Mouse (Mus musculus) intestine, embryonic 16.5 days (tissue): ENCODE results near the gene Siah2. TPM values are rescaled to one million over a fixed set of nuclear protein-coding genes. Genes with fewer than 3 reads are reported as not detected.
A peak's percentile ranks its signal among the peaks of the same experiment; 100 is the strongest.

Source experiments
- ATAC-seq: fragments of 200-750 bp; cut with Nextera tagmentation; 2 replicates; pipeline ENCODE4 v1.8.0; 2017; ENCODE audit warnings: moderate TSS enrichment, moderate library complexity
- H3K27ac ChIP-seq: fragments of 300-500 bp; sonication (generic); 2 replicates; pipeline ENCODE4 v1.5.1; 2014; ENCODE audit warnings: mild to moderate bottlenecking, low read length
- H3K27me3 ChIP-seq: fragments of 300-500 bp; sonication (generic); replicated peaks from 2 replicates; pipeline ENCODE4 v1.6.1; 2014; ENCODE audit warnings: low read length, control low read depth, mixed read lengths; ENCODE audit not compliant: control insufficient read depth, insufficient read depth
- H3K36me3 ChIP-seq: fragments of 300-500 bp; sonication (generic); 2 replicates; pipeline ENCODE4 v1.6.1; 2014; ENCODE audit warnings: low read length, control low read depth; ENCODE audit not compliant: control insufficient read depth, insufficient read depth
- H3K4me1 ChIP-seq: fragments of 300-500 bp; sonication (generic); 2 replicates; pipeline ENCODE4 v1.6.1; 2014; ENCODE audit warnings: low read length, control low read depth, mixed read lengths; ENCODE audit not compliant: control insufficient read depth, insufficient read depth
- H3K4me2 ChIP-seq: fragments of 300-500 bp; sonication (generic); 2 replicates; pipeline ENCODE4 v1.6.1; 2014; ENCODE audit warnings: low read depth, low read length, control low read depth
- H3K4me3 ChIP-seq: fragments of 300-500 bp; sonication (generic); 2 replicates; pipeline ENCODE4 v1.5.1; 2014; ENCODE audit warnings: mild to moderate bottlenecking, low read length
- H3K9ac ChIP-seq: fragments of 300-500 bp; sonication (generic); 2 replicates; pipeline ENCODE4 v1.6.1; 2014; ENCODE audit warnings: low read depth, low read length
- H3K9me3 ChIP-seq: fragments of 300-500 bp; sonication (generic); 2 replicates; pipeline ENCODE4 v1.6.1; 2016; ENCODE audit warnings: low read length, control low read depth; ENCODE audit not compliant: control insufficient read depth
- WGBS: fragments of 180-500 bp; shearing (Covaris S2); extraction: QIAGEN DNeasy Blood & Tissue Kit; methylation state at CpG from one replicate; pipeline ENCODE4 v1.1.7; 2014; 5-methylcytosine and 5-hydroxymethylcytosine counted together
- polyA plus RNA-seq: library from polyadenylated mRNA; unstranded; fragments of >200 nt; fragmentation: Nextera tagmentation; extraction: Ambion mirVana; gene quantifications from 2 replicates; pipeline ENCODE4 v1.2.1, GENCODE M21; 2015

Gene Siah2
- polyA plus RNA-seq, 1 experiment from 2014 or later = 1.9 TPM

DNA sequence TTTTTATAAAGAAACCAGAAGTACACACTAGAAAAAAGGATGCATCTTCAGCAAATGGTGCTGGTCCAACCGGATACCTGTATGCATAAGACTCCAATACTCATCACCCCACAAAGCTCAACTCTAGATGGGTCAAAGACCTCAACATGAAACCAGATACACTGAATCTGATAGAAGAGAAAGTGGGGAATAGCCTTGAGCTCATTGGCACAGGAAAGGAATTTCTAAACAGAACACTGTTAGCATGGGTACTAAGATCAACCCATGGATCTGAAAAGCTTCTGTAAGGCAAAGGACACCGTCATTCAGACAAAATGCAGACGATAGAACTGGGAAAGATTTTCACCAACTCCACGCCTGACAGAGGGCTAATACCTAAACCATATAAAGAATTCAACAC lies 3.6 kb downstream of the Siah2 start:
- Histone ChIP-seq H3K4me1 (peaks cover 15% of the 10 kb centered on the region), H3K27me3 (no peaks in the 10 kb centered on the region), H3K4me2 (no peak overlapping the region), H3K4me3 (no peak overlapping the region), H3K9ac (no peak overlapping the region), H3K36me3 (no peaks in the 10 kb centered on the region), H3K27ac (no peak overlapping the region), H3K9me3 (no peaks in the 10 kb centered on the region)
- ATAC-seq = no peak
- 93% methylated on average over 4 of the region's 4 CpGs for WGBS

DNA sequence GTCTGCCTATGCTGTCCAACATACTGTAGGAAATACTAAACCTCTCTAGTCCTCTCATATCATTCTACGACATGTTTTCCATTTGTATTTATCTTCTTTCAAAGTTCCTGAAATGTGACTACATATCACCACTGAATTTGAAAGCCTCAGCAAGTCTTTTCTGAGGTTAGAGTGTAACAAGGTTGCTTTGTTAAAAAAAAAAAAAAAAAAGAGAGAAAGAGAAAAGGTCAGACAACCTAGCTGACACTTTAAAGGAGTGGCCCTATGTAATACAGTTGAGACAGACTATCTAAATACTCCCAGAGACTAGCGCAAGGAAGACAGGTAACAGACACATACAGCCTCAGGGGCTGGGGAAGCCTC lies 5.3 kb downstream of the Siah2 start:
- 56% methylated on average over 2 of the region's 2 CpGs for WGBS
- H3K9ac ChIP-seq = no peak overlapping the region

DNA sequence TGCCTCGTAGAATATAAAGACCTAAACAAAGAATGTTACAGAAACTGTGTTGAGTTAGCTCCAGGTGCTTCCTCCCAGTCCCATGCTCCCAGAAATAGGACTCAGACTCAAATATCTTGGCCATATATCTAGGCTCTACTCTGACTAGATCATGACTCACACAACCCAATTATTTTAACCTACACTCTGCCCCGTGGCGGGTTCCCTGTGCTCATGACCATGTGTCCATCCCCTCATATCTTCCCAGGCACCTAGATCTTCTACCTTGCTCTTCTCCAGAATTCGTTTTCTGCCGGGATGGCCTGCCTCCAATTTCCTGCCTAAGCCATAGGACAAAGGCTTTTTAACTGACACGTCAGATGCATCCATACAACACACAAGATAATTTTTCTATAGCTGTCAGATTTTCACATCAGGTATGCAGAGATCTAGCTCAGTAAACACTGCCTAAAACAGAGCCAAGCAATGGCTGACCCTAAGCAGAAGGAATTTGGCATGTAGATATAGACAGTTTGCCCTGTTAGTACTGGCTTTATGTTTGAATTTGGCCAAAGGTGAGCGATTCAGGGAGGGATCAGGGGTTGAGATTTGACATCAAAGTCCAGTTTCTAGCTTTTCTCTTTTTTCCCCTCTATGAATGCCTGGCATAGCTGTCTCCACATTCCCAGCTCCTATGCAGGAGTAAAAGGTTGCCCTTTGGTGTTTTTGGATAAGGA lies 5.8 kb downstream of the Siah2 start:
- peaks cover 25% of the 10 kb centered on the region for H3K4me1 ChIP-seq

More for the DNA sequence above, 5.3 kb downstream of the Siah2 start:
- Histone ChIP-seq H3K27me3 (no peaks in the 10 kb centered on the region), H3K36me3 (no peaks in the 10 kb centered on the region), H3K4me2 (no peak overlapping the region), H3K9me3 (no peaks in the 10 kb centered on the region), H3K4me1 (peaks cover 23% of the 10 kb centered on the region), H3K4me3 (no peak overlapping the region), H3K27ac (no peak overlapping the region)
- ATAC-seq = no peak

DNA sequence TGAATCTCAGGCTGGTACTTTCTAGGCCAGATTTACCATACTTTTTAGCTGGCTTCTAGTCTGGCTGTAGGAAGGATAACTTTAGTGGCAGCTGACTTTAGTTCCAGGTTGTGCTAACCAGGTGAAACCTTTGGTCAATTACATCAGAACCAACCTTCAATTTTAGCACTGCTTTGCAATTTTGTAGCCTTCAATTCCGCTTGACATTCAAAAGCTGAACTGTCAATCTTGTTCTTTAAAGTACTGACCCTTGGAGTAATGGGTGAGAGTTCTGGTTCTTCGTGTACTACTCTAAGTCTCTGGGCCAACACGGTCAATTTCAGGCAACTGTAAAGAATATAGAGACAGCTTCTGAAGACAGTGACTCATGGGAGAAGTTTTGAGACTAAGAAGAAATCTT lies 6.8 kb downstream of the Siah2 start:
- 91% methylated on average over 3 of the region's 3 CpGs for WGBS
- Histone ChIP-seq H3K36me3 (no peaks in the 10 kb centered on the region), H3K4me1 (peaks cover 31% of the 10 kb centered on the region), H3K4me3 (no peak overlapping the region), H3K9me3 (no peaks in the 10 kb centered on the region), H3K4me2 (no peak overlapping the region), H3K27ac (no peak overlapping the region), H3K9ac (no peak overlapping the region), H3K27me3 (no peaks in the 10 kb centered on the region)
- no peak for ATAC-seq

More for the DNA sequence above, 5.8 kb downstream of the Siah2 start:
- Histone ChIP-seq H3K9me3 (no peaks in the 10 kb centered on the region), H3K27me3 (no peaks in the 10 kb centered on the region), H3K27ac (no peak overlapping the region), H3K4me3 (no peak overlapping the region), H3K9ac (no peak overlapping the region), H3K36me3 (no peaks in the 10 kb centered on the region), H3K4me2 (no peak overlapping the region)
- WGBS = 79% methylated on average over 7 of the region's 7 CpGs
- ATAC-seq = no peak

DNA sequence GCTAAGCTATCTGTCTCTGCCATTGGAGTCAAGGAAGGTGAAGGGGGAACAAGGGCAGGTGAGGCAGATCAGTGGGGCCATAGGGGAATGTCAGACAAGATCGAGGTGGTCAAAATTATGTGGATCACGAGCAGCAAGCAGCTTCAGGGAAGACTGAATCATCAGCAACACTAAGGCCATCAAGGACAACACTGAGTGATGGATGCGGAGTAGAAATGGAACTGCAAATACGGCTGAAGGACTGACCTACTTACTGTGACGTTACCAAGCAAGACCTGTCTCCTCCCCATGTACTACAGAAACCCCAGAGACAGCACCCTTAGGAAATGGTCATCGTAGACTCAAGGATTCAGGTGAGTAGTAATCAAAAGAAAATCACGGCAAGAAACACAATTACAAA lies 8.9 kb downstream of the Siah2 start:
- ATAC-seq = no peak
- Histone ChIP-seq H3K27ac (no peak overlapping the region), H3K9me3 (no peaks in the 10 kb centered on the region), H3K4me2 (no peak overlapping the region), H3K36me3 (no peaks in the 10 kb centered on the region), H3K4me3 (no peak overlapping the region), H3K27me3 (no peaks in the 10 kb centered on the region), H3K4me1 (peaks cover 45% of the 10 kb centered on the region), H3K9ac (no peak overlapping the region)
- WGBS = 71% methylated on average over 7 of the region's 7 CpGs

- Histone ChIP-seq H3K36me3 (no peaks in the 10 kb centered on the region), H3K4me2 (no peak overlapping the region), H3K9me3 (no peaks in the 10 kb centered on the region), H3K4me3 (no peak overlapping the region), H3K4me1 (peaks cover 51% of the 10 kb centered on the region), H3K9ac (no peak overlapping the region), H3K27me3 (no peaks in the 10 kb centered on the region), H3K27ac (no peak overlapping the region)
- no peak for ATAC-seq
- 49% methylated on average over 4 of the region's 4 CpGs for WGBS
These were observed 9.9 kb downstream of the Siah2 start for GRCm38 (mm10) chr3:58682336-58682735.

- H3K27ac ChIP-seq = peak overlapping the region; percentile 45; the same call in 1 of the 2 replicates
- H3K36me3 ChIP-seq = no peaks in the 10 kb centered on the region
- H3K4me1 ChIP-seq = peaks cover 48% of the 10 kb centered on the region
- H3K27me3 ChIP-seq = no peaks in the 10 kb centered on the region
- no peaks in the 10 kb centered on the region for H3K9me3 ChIP-seq
- 8% methylated on average over 2 of the region's 2 CpGs for WGBS
- no peak overlapping the region for H3K4me2 ChIP-seq
- no peak for ATAC-seq
- H3K9ac ChIP-seq = no peak overlapping the region
- no peak overlapping the region for H3K4me3 ChIP-seq
These were observed 10.4 kb downstream of the Siah2 start for GRCm38 (mm10) chr3:58681831-58682230.

DNA sequence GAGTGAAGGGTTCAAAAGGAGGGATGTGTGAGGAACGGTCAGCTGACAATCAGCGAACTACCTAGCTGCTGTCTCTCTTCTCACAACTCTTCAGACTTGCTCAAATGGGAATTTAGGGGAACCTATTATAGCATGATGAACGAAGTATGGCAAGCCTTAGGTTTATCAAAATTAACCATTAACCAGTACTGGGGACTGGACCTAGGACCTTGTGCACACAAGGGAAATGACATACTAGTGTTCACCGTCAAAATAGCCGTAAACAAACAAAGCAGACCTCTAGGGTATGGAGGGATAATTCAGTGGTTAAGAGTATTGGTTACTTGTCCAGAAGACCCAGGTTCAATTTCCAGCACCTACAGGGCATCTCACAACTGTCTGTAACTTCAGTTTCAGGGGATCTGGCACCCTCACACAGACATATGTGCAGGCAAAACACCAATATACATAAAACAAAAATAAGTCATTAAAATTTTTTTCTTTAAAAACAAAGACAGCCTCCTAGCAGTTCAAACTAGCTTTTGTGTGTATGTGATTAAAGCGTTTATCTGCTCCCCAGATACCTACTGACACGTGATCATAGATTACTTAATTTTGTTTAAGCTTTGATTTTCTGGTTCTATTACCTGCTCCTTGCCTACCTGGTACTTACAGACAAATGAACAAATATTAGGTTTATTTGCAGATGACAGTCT lies 11.1 kb downstream of the Siah2 start:
- Histone ChIP-seq H3K27ac (peak overlapping the region; percentile 58), H3K27me3 (no peaks in the 10 kb centered on the region), H3K4me2 (peak overlapping the region; percentile 30), H3K9ac (no peak overlapping the region), H3K9me3 (no peaks in the 10 kb centered on the region), H3K4me3 (no peak overlapping the region), H3K4me1 (peaks cover 48% of the 10 kb centered on the region), H3K36me3 (no peaks in the 10 kb centered on the region)
- ATAC-seq = peak; percentile 84
- 52% methylated on average over 7 of the region's 7 CpGs for WGBS

DNA sequence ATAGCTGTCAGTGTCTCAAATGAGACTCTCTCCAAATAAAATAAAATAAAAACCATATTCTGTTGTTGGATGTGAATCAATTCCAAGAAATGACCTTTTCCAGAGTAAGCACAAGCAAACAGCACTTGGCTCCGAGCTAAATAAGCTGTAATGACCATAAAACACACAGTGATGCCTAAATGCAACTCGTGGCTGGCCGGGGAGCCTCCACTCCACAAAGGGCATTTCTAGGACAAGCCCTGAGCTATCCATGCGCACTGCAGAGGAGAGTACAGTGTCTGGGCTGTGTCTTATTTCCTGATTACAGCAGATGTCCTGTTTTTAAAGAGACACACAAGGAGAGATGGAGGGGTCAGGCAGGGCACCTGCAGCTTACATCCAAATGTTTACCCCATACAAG lies 12.2 kb downstream of the Siah2 start:
- Histone ChIP-seq H3K27ac (peak overlapping the region; percentile 4; the same call in 1 of the 2 replicates), H3K4me1 (peaks cover 48% of the 10 kb centered on the region), H3K27me3 (no peaks in the 10 kb centered on the region), H3K4me2 (no peak overlapping the region), H3K4me3 (no peak overlapping the region), H3K36me3 (no peaks in the 10 kb centered on the region), H3K9ac (no peak overlapping the region), H3K9me3 (no peaks in the 10 kb centered on the region)
- ATAC-seq = peak; percentile 27
- 12% methylated on average over 4 of the region's 4 CpGs for WGBS
